Mouse (Mus musculus): ENCODE results near the gene Dab2ip. TPM values are rescaled to one million over a fixed set of nuclear protein-coding genes. Genes with fewer than 3 reads are reported as not detected.

Gene Dab2ip
- total and polyA plus RNA-seq, 3 experiments: 34.5 to 47.9 (median 45.6) TPM

GRCm38 (mm10) chr2:35607476-35607875 is 49.4 kb downstream of the Dab2ip start:
- Histone ChIP-seq H3K27me3 (ENCODE audit: control insufficient read depth, insufficient read depth, low read length) (no peaks in the 10 kb centered on the region), H3K79me2 (replicated peaks; ENCODE audit: control insufficient read depth, insufficient read depth, low read length) (no peaks in the 10 kb centered on the region)

GRCm38 (mm10) chr2:35608856-35609255 is 50.8 kb downstream of the Dab2ip start:
- H3K79me2 ChIP-seq (replicated peaks; ENCODE audit: control insufficient read depth, insufficient read depth, low read length): no peaks in the 10 kb centered on the region
- no peak for TF ChIP-seq EP300 (IDR thresholded peaks at IDR 0.05; ENCODE audit: insufficient read depth, low read depth, low read length)
- TF ChIP-seq POLR2A (IDR thresholded peaks at IDR 0.05; ENCODE audit: insufficient read depth, low read depth, low read length): no peak
- TF ChIP-seq CTCF (IDR thresholded peaks at IDR 0.05): no peak
- H3K9ac ChIP-seq (ENCODE audit: low read depth, low read length): no peak overlapping the region
- peaks cover 37% of the 10 kb centered on the region for H3K4me1 ChIP-seq (ENCODE audit: control insufficient read depth, insufficient read depth, low read length)
- H3K27me3 ChIP-seq (ENCODE audit: control insufficient read depth, insufficient read depth, low read length): no peaks in the 10 kb centered on the region
- intact Hi-C loops (cut with DNase I): no loop called here
- H3K4me3 ChIP-seq: no peak overlapping the region
- no peak for DNase-seq
- H3K27ac ChIP-seq: no peak overlapping the region
- 81% methylated on average over 7 of the region's 7 CpGs for WGBS
- H3K36me3 ChIP-seq (ENCODE audit: control insufficient read depth, insufficient read depth, low read length): no peaks in the 10 kb centered on the region

More at GRCm38 (mm10) chr2:35607476-35607875, 49.4 kb downstream of the Dab2ip start:
- DNase-seq: no peak
- WGBS: 73% methylated on average over 8 of the region's 8 CpGs
- H3K4me1 ChIP-seq (ENCODE audit: control insufficient read depth, insufficient read depth, low read length): peaks cover 28% of the 10 kb centered on the region
- no peak overlapping the region for H3K27ac ChIP-seq
- H3K36me3 ChIP-seq (ENCODE audit: control insufficient read depth, insufficient read depth, low read length): no peaks in the 10 kb centered on the region
- intact Hi-C loops (cut with DNase I): no loop called here
- TF ChIP-seq CTCF (IDR thresholded peaks at IDR 0.05): no peak
- TF ChIP-seq POLR2A (IDR thresholded peaks at IDR 0.05; ENCODE audit: insufficient read depth, low read depth, low read length): no peak
- no peak for TF ChIP-seq EP300 (IDR thresholded peaks at IDR 0.05; ENCODE audit: insufficient read depth, low read depth, low read length)
- no peak overlapping the region for H3K9ac ChIP-seq (ENCODE audit: low read depth, low read length)
- H3K4me3 ChIP-seq: no peak overlapping the region

GRCm38 (mm10) chr2:35609317-35609716 is 51.3 kb downstream of the Dab2ip start:
- H3K4me1 ChIP-seq (ENCODE audit: control insufficient read depth, insufficient read depth, low read length): peaks cover 41% of the 10 kb centered on the region
- WGBS: 28% methylated on average over 9 of the region's 9 CpGs
- H3K9ac ChIP-seq (ENCODE audit: low read depth, low read length): no peak overlapping the region
- no peaks in the 10 kb centered on the region for H3K79me2 ChIP-seq (replicated peaks; ENCODE audit: control insufficient read depth, insufficient read depth, low read length)
- intact Hi-C loops (cut with DNase I): no loop called here
- peak overlapping the region; percentile 64 for H3K27ac ChIP-seq
- H3K36me3 ChIP-seq (ENCODE audit: control insufficient read depth, insufficient read depth, low read length): no peaks in the 10 kb centered on the region
- H3K4me3 ChIP-seq: no peak overlapping the region
- no peaks in the 10 kb centered on the region for H3K27me3 ChIP-seq (ENCODE audit: control insufficient read depth, insufficient read depth, low read length)
- no peak for TF ChIP-seq POLR2A (IDR thresholded peaks at IDR 0.05; ENCODE audit: insufficient read depth, low read depth, low read length)
- peak; percentile 82 for TF ChIP-seq CTCF (IDR thresholded peaks at IDR 0.05)
- peak; percentile 85 for TF ChIP-seq EP300 (IDR thresholded peaks at IDR 0.05; ENCODE audit: insufficient read depth, low read depth, low read length)
- peak; percentile 47 to 67 for DNase-seq

GRCm38 (mm10) chr2:35610168-35610951 is 52.3 kb downstream of the Dab2ip start:
- no peak overlapping the region for H3K9ac ChIP-seq (ENCODE audit: low read depth, low read length)
- intact Hi-C loops (cut with DNase I): no loop called here
- no peaks in the 10 kb centered on the region for H3K36me3 ChIP-seq (ENCODE audit: control insufficient read depth, insufficient read depth, low read length)
- WGBS: 29% methylated on average over 11 of the region's 11 CpGs
- TF ChIP-seq CTCF (IDR thresholded peaks at IDR 0.05) (no peak), EP300 (IDR thresholded peaks at IDR 0.05; ENCODE audit: insufficient read depth, low read depth, low read length) (no peak), POLR2A (IDR thresholded peaks at IDR 0.05; ENCODE audit: insufficient read depth, low read depth, low read length) (no peak)
- peak overlapping the region; percentile 64 for H3K27ac ChIP-seq
- H3K79me2 ChIP-seq (replicated peaks; ENCODE audit: control insufficient read depth, insufficient read depth, low read length): no peaks in the 10 kb centered on the region
- no peak overlapping the region for H3K4me3 ChIP-seq
- H3K27me3 ChIP-seq (ENCODE audit: control insufficient read depth, insufficient read depth, low read length): no peaks in the 10 kb centered on the region
- peaks cover 47% of the 10 kb centered on the region for H3K4me1 ChIP-seq (ENCODE audit: control insufficient read depth, insufficient read depth, low read length)
- peak in 1 of 2 experiments; percentile 39 for DNase-seq

GRCm38 (mm10) chr2:35610976-35611375 is 52.9 kb downstream of the Dab2ip start:
- H3K9ac ChIP-seq (ENCODE audit: low read depth, low read length): no peak overlapping the region
- WGBS: 78% methylated on average over 7 of the region's 7 CpGs
- peak overlapping the region; percentile 24 for H3K27ac ChIP-seq
- no peaks in the 10 kb centered on the region for H3K27me3 ChIP-seq (ENCODE audit: control insufficient read depth, insufficient read depth, low read length)
- no peak for DNase-seq
- H3K79me2 ChIP-seq (replicated peaks; ENCODE audit: control insufficient read depth, insufficient read depth, low read length): no peaks in the 10 kb centered on the region
- intact Hi-C loops (cut with DNase I): no loop called here
- no peak overlapping the region for H3K4me3 ChIP-seq
- TF ChIP-seq CTCF (IDR thresholded peaks at IDR 0.05) (no peak), POLR2A (IDR thresholded peaks at IDR 0.05; ENCODE audit: insufficient read depth, low read depth, low read length) (no peak), EP300 (IDR thresholded peaks at IDR 0.05; ENCODE audit: insufficient read depth, low read depth, low read length) (no peak)
- peaks cover 52% of the 10 kb centered on the region for H3K4me1 ChIP-seq (ENCODE audit: control insufficient read depth, insufficient read depth, low read length)
- H3K36me3 ChIP-seq (ENCODE audit: control insufficient read depth, insufficient read depth, low read length): no peaks in the 10 kb centered on the region

- Histone ChIP-seq H3K9ac (ENCODE audit: low read depth, low read length) (no peak overlapping the region), H3K36me3 (ENCODE audit: control insufficient read depth, insufficient read depth, low read length) (no peaks in the 10 kb centered on the region), H3K27ac (peak overlapping the region; percentile 90), H3K79me2 (replicated peaks; ENCODE audit: control insufficient read depth, insufficient read depth, low read length) (no peaks in the 10 kb centered on the region), H3K4me3 (no peak overlapping the region), H3K27me3 (ENCODE audit: control insufficient read depth, insufficient read depth, low read length) (no peaks in the 10 kb centered on the region), H3K4me1 (ENCODE audit: control insufficient read depth, insufficient read depth, low read length) (peaks cover 57% of the 10 kb centered on the region)
- intact Hi-C loops (cut with DNase I): loop anchor here (2.0 kb wide), 2 partner anchors 15 to 29 kb away; no protein-coding TSS in a partner anchor
- DNase-seq: no peak
- TF ChIP-seq POLR2A (IDR thresholded peaks at IDR 0.05; ENCODE audit: insufficient read depth, low read depth, low read length): no peak
- no peak for TF ChIP-seq EP300 (IDR thresholded peaks at IDR 0.05; ENCODE audit: insufficient read depth, low read depth, low read length)
- no peak for TF ChIP-seq CTCF (IDR thresholded peaks at IDR 0.05)
- WGBS: 71% methylated on average over 4 of the region's 4 CpGs
Observed at GRCm38 (mm10) chr2:35611645-35612044, 53.6 kb downstream of the Dab2ip start.
